Mouse (Mus musculus): ENCODE measurements at regions not wholly inside any gene's neighbourhood (a gene's known extent, or its start where the extent isn't known, plus 50 kb on each side); places are given as distances from the start of the nearest gene placed in this dataset.

GRCm38 (mm10) chr2:170287301-170287885, 139.5 kb upstream of the Zfp217 start:
- TF ChIP-seq TAL1 (IDR thresholded peaks at IDR 0.05; ENCODE audit: low read length): no peak
- no peak for TF ChIP-seq GATA1 (IDR thresholded peaks at IDR 0.05; ENCODE audit: low read length)
